Mouse (Mus musculus) megakaryocyte, embryonic 14.5 days (primary cell): ENCODE data around the gene Pus7. TPM values are rescaled to one million over a fixed set of nuclear protein-coding genes. Genes with fewer than 3 reads are reported as not detected.
"Not testable (repeated sequence)": the region's sequence is repeated elsewhere in the genome, so short reads cannot be mapped to it uniquely, and the experiment has no call there.

Experiments
- H3K27me3 ChIP-seq: replicated peaks from 2 replicates; pipeline ENCODE3; 2012; ENCODE audit warnings: inconsistent platforms
- H3K36me3 ChIP-seq: replicated peaks from 2 replicates; pipeline ENCODE3; 2012; ENCODE audit warnings: low read length, inconsistent platforms, mixed read lengths
- H3K4me1 ChIP-seq: 2 replicates; pipeline ENCODE4 v1.6.1; 2012; ENCODE audit warnings: inconsistent platforms
- H3K4me3 ChIP-seq: replicated peaks from 2 replicates; pipeline ENCODE3; 2012; ENCODE audit warnings: moderate library complexity, mild to moderate bottlenecking, inconsistent platforms
- H3K9me3 ChIP-seq: 2 replicates; pipeline ENCODE4 v1.6.1; 2012; ENCODE audit warnings: inconsistent platforms
- FLI1 ChIP-seq: IDR thresholded peaks from 2 replicates; pipeline ENCODE4 v1.6.1; 2012; ENCODE audit warnings: low read length, inconsistent platforms, mixed read lengths
- GATA1 ChIP-seq: IDR thresholded peaks from 3 replicates; pipeline ENCODE4 v1.6.1; 2012; ENCODE audit warnings: mixed read lengths, low read length, inconsistent platforms, borderline replicate concordance
- polyA plus RNA-seq: library from polyadenylated mRNA; stranded (reverse); fragments of >175 nt; gene quantifications from 2 replicates; pipeline ENCODE4 v1.2.3, GENCODE M21; 2012; ENCODE audit warnings: low replicate concordance; ENCODE audit not compliant: insufficient read depth

Pus7 gene
- polyA plus RNA-seq, 1 experiment, result 3.6 TPM

DNA sequence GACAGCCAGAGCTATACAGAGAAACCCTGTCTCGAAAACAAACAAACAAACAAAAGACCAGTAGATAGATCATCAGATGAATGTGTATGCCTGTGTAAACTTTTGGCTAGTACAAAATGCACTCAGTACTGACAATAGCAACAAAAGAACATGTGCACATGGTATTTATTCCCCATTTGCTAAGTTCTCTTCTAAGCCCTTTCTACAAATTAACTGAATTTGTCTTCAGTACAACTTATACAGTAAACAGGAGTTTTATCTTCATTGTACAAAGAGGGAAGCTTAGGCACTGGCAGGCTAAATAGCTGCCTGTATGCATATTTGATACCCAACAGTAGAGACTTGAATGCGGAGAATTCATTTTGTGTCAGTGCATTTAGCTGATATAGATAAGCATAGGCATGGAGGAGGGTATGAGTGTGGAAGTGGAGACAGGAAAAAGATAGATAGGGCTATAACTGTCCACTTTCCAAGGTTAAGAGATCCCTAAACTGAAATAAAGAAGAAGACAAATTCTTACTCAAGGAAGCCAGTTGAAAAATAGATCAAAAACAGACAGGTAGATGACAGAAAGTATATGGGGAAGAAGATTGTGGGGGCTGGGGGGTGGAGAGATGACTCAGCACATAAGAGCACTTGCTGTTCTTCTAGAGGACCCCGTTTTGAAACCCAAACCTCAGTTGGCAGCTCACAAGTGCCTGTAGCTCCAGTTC lies 65.9 kb downstream of the Pus7 start:
- TF ChIP-seq FLI1, result no peak
- TF ChIP-seq GATA1, result no peak
- H3K4me1 ChIP-seq, result peaks cover 35% of the 10 kb centered on the region
- no peaks in the 10 kb centered on the region for H3K36me3 ChIP-seq
- no peak overlapping the region for H3K4me3 ChIP-seq
- H3K9me3 ChIP-seq, result no peaks in the 10 kb centered on the region
- H3K27me3 ChIP-seq, result no peaks in the 10 kb centered on the region

DNA sequence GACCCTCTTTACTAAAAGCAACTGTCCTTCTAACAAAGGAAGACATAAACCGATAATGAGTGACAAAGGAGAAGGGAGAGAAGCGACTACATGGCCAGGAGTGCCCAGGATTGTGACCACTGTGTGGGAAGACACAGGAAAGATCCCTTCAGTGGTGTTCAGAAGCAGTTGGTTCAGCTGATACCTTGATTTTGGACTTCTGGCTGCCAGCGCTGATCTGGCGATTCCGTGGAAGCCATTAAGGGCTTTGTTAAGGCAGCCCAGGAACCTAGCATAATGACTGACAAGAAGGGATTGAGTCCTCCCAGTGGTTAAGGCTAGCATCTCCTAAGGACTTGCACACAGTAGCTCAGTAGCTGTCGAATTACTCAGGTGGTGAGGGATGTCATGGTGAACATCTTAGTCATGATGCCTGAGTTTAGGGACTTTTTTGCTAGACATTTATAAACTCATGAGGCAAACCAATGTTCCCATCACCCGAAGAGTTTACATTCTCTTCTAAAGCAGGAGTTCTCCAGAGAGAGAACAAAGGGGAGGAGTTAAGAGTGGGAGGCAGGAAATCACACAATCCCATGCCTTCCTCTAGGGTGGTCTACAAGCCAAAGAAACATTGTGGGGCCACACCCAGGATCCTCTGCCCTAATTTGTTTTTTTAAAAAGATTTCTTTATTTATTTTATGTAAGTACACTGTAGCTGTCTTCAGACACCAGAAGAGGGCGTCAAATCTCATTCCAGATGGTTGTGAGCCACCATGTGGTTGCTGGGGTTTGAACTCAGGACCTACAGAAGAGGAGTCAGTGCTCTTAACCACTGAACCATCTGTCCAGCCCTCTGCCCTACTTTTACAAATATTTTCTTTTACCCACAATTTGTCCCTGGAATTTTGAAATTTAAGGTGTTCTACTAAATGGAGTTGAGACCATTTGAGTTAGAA lies 69.8 kb downstream of the Pus7 start:
- H3K4me3 ChIP-seq, result peak overlapping the region; percentile 62

DNA sequence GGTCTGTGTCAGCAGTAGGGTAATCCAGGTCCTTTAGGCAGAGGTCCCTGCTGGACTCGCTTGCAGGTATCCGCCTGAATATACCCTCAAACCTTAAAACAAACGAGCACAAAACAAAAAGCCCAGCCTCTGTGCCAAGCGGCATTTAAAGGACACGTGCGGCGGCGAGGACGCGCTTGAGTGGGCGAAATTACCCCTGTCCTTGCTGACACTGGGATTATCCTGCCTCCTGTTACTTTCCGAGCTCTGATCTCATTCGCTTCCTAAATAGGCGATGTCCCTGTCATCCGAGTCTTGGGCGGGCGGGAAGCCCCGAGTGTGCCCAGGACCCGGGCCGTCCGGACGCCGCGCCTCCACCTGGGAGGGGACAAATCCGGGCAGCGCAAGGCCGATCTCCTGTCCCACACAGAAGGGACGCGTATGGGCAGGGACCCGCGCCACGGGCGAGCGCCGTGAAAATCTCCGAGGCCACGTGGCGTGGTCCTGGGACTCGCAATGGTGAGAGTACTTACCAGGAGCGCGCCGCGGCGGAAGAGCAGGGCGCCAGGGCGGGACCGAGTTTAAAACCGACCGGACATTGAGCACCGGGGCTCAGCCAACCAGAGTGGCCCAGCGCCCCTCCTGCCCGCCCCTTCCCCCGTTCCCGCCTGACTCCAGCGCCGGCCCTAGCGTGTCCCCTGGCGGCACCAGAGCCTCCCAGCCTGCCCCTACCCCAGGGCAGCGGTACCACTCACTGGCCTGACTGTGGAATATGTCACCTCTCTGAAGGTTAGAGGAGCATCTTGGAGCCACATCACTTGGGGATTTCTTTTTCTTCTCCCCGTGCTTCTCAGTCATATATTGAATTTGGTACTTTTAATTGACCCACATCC lies 71.1 kb downstream of the Pus7 start:
- TF ChIP-seq GATA1 (no peak), FLI1 (no peak)
- Histone ChIP-seq H3K27me3 (no peaks in the 10 kb centered on the region), H3K9me3 (peaks cover 7% of the 10 kb centered on the region; the same call in 1 of the 2 replicates), H3K4me1 (peaks cover 23% of the 10 kb centered on the region), H3K36me3 (peaks cover 12% of the 10 kb centered on the region), H3K4me3 (peak overlapping the region; percentile 91)

More for the DNA sequence above, 69.8 kb downstream of the Pus7 start:
- peaks cover 35% of the 10 kb centered on the region for H3K4me1 ChIP-seq
- H3K27me3 ChIP-seq, result no peaks in the 10 kb centered on the region
- peaks cover 5% of the 10 kb centered on the region; the same call in 1 of the 2 replicates for H3K9me3 ChIP-seq
- H3K36me3 ChIP-seq, result peaks cover 12% of the 10 kb centered on the region
- TF ChIP-seq GATA1 (no peak), FLI1 (no peak)

DNA sequence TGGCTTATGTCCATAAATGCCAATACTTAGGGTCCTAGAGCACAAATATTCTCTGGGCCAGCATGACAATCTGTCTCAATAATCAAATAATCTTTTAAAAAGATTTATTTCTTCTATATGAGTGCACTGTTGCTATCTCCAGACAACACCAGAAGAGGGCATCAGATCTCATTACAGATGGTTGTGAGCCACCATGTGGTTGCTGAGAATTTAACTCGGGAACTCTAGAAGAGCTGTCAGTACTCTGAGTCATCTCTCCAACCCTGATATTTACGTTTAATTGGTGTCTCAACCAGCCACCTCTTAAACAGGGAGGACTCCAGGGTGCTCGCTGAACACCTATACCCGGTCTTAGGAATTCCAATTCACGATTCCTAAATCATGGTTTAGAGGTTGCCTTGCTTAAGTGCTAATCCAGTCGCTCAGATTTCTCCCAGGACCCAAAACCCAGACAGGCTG lies 71.8 kb downstream of the Pus7 start:
- not testable (repeated sequence) for H3K27me3 ChIP-seq
- H3K4me1 ChIP-seq, result peaks cover 23% of the 10 kb centered on the region
- peak overlapping the region; percentile 91 for H3K4me3 ChIP-seq
- peaks cover 14% of the 10 kb centered on the region for H3K36me3 ChIP-seq
- H3K9me3 ChIP-seq, result peaks cover 10% of the 10 kb centered on the region; the same call in 1 of the 2 replicates

DNA sequence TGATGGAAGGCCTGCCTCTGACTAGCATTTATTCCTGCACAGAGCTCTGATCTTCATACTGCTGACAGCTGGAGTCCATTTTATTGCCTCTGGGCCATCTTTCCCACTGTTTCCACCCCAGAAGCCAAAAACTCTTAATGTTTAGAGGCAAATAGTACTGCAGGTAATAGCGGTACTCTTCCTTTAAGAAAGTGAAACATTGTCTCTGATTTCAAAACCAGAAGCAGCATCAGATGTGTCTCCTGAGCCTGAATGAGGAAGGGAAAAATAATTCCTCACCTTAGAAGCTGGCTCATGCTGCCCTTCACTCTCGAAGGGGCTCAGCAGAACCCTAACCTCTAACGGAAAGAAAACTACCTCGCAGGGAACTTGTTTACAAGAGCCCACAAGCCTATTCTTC lies 72.3 kb downstream of the Pus7 start:
- H3K36me3 ChIP-seq, result peaks cover 14% of the 10 kb centered on the region
- H3K4me1 ChIP-seq, result peaks cover 23% of the 10 kb centered on the region
- H3K9me3 ChIP-seq, result peaks cover 13% of the 10 kb centered on the region; the same call in 1 of the 2 replicates
- no peaks in the 10 kb centered on the region for H3K27me3 ChIP-seq
- TF ChIP-seq FLI1, result no peak
- no peak for TF ChIP-seq GATA1
- H3K4me3 ChIP-seq, result peak overlapping the region; percentile 67

DNA sequence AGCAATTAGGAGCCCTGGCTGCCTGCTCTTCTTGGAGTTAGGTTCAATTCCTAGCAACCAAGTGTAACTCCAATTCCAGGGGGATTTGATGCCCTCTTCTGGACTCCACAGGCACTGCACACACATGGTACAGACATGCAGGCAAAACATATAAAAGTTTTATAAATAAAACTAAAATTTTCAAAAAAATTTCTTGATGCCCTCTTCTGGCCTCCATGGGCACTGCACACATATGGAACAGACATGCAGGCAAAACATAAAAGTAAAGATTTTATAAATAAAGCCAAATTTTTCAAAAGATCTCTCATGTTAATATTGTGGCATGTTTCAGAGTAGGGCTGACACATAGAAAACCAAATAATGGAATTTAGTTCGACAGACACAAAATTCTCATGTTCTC lies 73.8 kb downstream of the Pus7 start:
- Histone ChIP-seq H3K4me3 (no peak overlapping the region), H3K4me1 (peaks cover 23% of the 10 kb centered on the region), H3K9me3 (peaks cover 13% of the 10 kb centered on the region), H3K27me3 (no peaks in the 10 kb centered on the region), H3K36me3 (peaks cover 14% of the 10 kb centered on the region)
- no peak for TF ChIP-seq FLI1
- no peak for TF ChIP-seq GATA1

DNA sequence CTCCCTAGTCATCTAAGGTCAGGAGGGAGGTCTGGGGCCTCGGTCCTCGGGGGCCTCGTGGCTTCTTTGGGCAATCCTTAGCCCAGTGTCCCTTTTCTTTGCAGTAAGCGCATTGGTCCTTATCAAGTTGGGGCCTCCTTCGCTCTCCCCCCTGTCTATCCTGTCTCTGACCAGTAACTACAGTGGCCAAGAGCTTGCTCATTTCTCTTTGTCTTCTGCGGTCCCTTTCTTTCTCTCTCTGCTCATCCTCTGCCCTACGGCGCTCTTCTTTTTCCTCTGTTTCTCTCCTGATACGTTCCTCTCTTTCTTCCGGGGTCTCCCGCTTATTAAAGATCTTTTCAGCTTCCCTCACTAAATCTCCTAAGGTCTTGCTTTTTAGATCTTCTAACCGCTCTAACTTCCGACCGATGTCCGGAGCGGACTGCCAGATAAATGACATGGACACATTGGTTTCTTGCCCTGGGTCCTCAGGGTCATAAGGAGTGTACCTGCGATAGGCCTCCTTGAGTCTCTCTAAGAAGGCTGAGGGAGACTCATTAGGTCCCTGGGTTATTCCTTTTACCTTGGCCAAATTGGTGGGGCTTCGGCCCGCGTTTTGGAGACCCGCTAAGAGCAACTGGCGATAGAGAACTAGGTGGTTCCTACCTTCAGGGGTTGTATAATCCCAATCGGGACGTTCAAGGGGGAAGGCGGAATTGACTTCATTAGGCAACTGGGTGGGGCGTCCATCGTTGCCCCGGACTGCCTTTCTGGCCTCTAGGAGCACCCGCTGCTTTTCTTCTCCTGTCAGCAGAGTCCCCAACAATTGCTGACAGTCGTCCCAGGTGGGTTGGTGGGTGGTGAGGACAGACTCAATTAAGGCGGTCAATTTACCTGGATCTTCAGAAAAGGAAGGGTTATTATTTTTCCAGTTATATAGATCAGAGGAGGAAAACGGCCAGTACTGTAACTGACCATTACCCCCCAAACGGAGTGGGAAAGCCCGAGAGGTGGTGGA lies 76.6 kb downstream of the Pus7 start:
- peaks cover 30% of the 10 kb centered on the region for H3K9me3 ChIP-seq
- not testable (repeated sequence) for H3K27me3 ChIP-seq, H3K4me3 ChIP-seq, H3K4me1 ChIP-seq
- peaks cover 25% of the 10 kb centered on the region for H3K36me3 ChIP-seq

DNA sequence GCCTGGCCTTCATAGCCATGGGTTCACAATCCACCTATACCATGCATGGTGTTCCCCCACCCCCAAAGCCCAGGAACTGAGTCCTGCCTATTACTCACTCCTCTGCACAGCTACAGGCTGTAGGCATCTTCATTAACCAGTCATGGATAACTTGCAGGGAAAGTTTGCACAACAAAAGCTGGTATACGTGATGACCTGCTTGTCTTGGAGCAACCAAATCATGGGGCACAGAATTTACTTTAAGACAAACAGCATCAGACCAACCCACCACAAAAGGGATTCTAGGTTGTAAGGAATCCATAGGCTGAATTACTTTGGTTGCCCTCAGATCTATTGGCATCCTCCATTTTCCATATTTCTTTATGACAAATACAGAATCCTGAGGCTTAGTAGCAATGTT lies 86.1 kb downstream of the Pus7 start:
- no peaks in the 10 kb centered on the region for H3K27me3 ChIP-seq
- H3K36me3 ChIP-seq, result peaks cover 42% of the 10 kb centered on the region
- peaks cover 31% of the 10 kb centered on the region for H3K9me3 ChIP-seq
- TF ChIP-seq FLI1 (no peak), GATA1 (no peak)
- H3K4me3 ChIP-seq, result no peak overlapping the region
- no peaks in the 10 kb centered on the region for H3K4me1 ChIP-seq

Other genes with a start within 250 kb of the Pus7 start
- 1.5 TPM in 1 of 2 replicates, not detected in the other for gene Srpk2, start 99.1 kb downstream of the Pus7 start, polyA plus RNA-seq
- gene Rint1, start 4.0 kb upstream of the Pus7 start, polyA plus RNA-seq, result 2.9 and 11.2 TPM in 2 replicates
- 1.6 and 14.7 TPM in 2 replicates for gene Tomm7, start 60.5 kb upstream of the Pus7 start, polyA plus RNA-seq
- 6.0 and 9.7 TPM in 2 replicates for gene Fam126a, start 247.0 kb upstream of the Pus7 start, polyA plus RNA-seq